Mouse (Mus musculus) midbrain, embryonic 16.5 days (tissue): ENCODE data around the gene Dctpp1. TPM values are rescaled to one million over a fixed set of nuclear protein-coding genes. Genes with fewer than 3 reads are reported as not detected.
A peak's percentile ranks its signal among the peaks of the same experiment; 100 is the strongest.

ENCODE experiments used
- ATAC-seq: fragments of 200-750 bp; cut with Nextera tagmentation; 2 replicates; pipeline ENCODE4 v1.8.0; 2017; ENCODE audit warnings: moderate TSS enrichment
- H3K27ac ChIP-seq: fragments of 300-500 bp; sonication (generic); 2 replicates; pipeline ENCODE4 v1.5.1; 2014; ENCODE audit warnings: mild to moderate bottlenecking, low read length, mixed read lengths
- H3K27me3 ChIP-seq: fragments of 300-500 bp; sonication (generic); 2 replicates; pipeline ENCODE4 v1.6.1; 2014; ENCODE audit warnings: low read depth, low read length, mixed read lengths; ENCODE audit not compliant: control insufficient read depth, insufficient read depth
- H3K36me3 ChIP-seq: fragments of 300-500 bp; sonication (generic); 2 replicates; pipeline ENCODE4 v1.6.1; 2014; ENCODE audit warnings: mild to moderate bottlenecking, low read length, moderate library complexity, mixed read lengths; ENCODE audit not compliant: control insufficient read depth, insufficient read depth
- H3K4me1 ChIP-seq: fragments of 300-500 bp; sonication (generic); 2 replicates; pipeline ENCODE4 v1.6.1; 2014; ENCODE audit warnings: mild to moderate bottlenecking, low read length, mixed read lengths; ENCODE audit not compliant: control insufficient read depth, insufficient read depth
- H3K4me2 ChIP-seq: fragments of 300-500 bp; sonication (generic); 2 replicates; pipeline ENCODE4 v1.6.1; 2014; ENCODE audit warnings: mild to moderate bottlenecking, low read length, mixed read lengths
- H3K4me3 ChIP-seq: fragments of 300-500 bp; sonication (generic); 2 replicates; pipeline ENCODE4 v1.5.1; 2014; ENCODE audit warnings: low read depth, mild to moderate bottlenecking, low read length, moderate library complexity, mixed read lengths
- H3K9ac ChIP-seq: fragments of 300-500 bp; sonication (generic); 2 replicates; pipeline ENCODE4 v1.6.1; 2014; ENCODE audit warnings: low read depth, low read length, mixed read lengths
- H3K9me3 ChIP-seq: fragments of 300-500 bp; sonication (generic); replicated peaks from 2 replicates; pipeline ENCODE4 v1.6.1; 2014; ENCODE audit warnings: mild to moderate bottlenecking, low read length, mixed read lengths; ENCODE audit not compliant: control insufficient read depth, poor library complexity, severe bottlenecking
- WGBS: fragments of 180-500 bp; shearing (Covaris S2); extraction: QIAGEN DNeasy Blood & Tissue Kit; methylation state at CpG from one replicate; pipeline ENCODE4 v1.1.7; 2014; 5-methylcytosine and 5-hydroxymethylcytosine counted together
- polyA plus RNA-seq: library from polyadenylated mRNA; unstranded; fragments of >200 nt; fragmentation: Nextera tagmentation; extraction: Ambion mirVana; gene quantifications from 2 replicates; pipeline ENCODE4 v1.2.1, GENCODE M21; 2015

Dctpp1 gene
- polyA plus RNA-seq, 1 experiment from 2014 or later = 120 TPM

GRCm38 (mm10) chr7:127289306-127289705 is 28.8 kb upstream of the Dctpp1 start:
- ATAC-seq = no peak
- H3K4me1 ChIP-seq = no peaks in the 10 kb centered on the region
- H3K4me2 ChIP-seq = no peak overlapping the region
- no peak overlapping the region for H3K4me3 ChIP-seq
- no peaks in the 10 kb centered on the region for H3K36me3 ChIP-seq
- H3K27me3 ChIP-seq = no peaks in the 10 kb centered on the region
- H3K9me3 ChIP-seq = no peaks in the 10 kb centered on the region; the same call in 1 of the 2 replicates
- H3K9ac ChIP-seq = no peak overlapping the region
- 81% methylated on average over 2 of the region's 2 CpGs for WGBS
- no peak overlapping the region for H3K27ac ChIP-seq

- ATAC-seq = no peak
- H3K4me1 ChIP-seq = no peaks in the 10 kb centered on the region
- H3K9me3 ChIP-seq = no peaks in the 10 kb centered on the region; the same call in 1 of the 2 replicates
- H3K27ac ChIP-seq = no peak overlapping the region
- no peak overlapping the region for H3K9ac ChIP-seq
- H3K4me3 ChIP-seq = no peak overlapping the region
- no peaks in the 10 kb centered on the region for H3K27me3 ChIP-seq
- H3K36me3 ChIP-seq = no peaks in the 10 kb centered on the region
- H3K4me2 ChIP-seq = no peak overlapping the region
- WGBS = 80% methylated on average over 1 of the region's 1 CpGs
Observed at GRCm38 (mm10) chr7:127287940-127288339, 27.4 kb upstream of the Dctpp1 start.

DNA sequence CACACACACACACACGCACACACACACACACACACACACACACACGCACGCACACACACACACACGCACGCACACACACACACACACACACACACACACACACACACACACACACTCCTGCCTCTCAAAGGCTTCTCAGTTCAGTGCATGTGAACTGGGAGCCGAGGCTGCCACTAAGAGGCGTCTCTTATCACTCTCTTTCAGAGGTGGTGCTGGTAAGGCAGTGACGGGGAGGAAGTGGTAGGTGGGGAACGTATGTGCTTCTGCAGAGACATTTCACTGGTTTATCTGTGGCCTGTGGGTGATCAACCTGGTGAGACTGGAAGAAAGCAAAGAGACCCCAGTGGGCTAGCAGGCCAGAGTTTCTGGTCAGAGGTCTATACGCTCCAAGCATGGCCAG is 24.6 kb upstream of the Dctpp1 start:
- Histone ChIP-seq H3K27me3 (no peaks in the 10 kb centered on the region), H3K36me3 (no peaks in the 10 kb centered on the region), H3K4me1 (no peaks in the 10 kb centered on the region), H3K27ac (no peak overlapping the region), H3K4me2 (no peak overlapping the region), H3K4me3 (no peak overlapping the region), H3K9ac (no peak overlapping the region), H3K9me3 (no peaks in the 10 kb centered on the region; the same call in 1 of the 2 replicates)
- WGBS = 85% methylated on average over 6 of the region's 10 CpGs
- no peak for ATAC-seq

GRCm38 (mm10) chr7:127282190-127282589 is 21.7 kb upstream of the Dctpp1 start:
- no peaks in the 10 kb centered on the region for H3K36me3 ChIP-seq
- H3K4me3 ChIP-seq = no peak overlapping the region
- no peak overlapping the region for H3K27ac ChIP-seq
- no peak for ATAC-seq
- no peaks in the 10 kb centered on the region for H3K4me1 ChIP-seq
- H3K9me3 ChIP-seq = no peaks in the 10 kb centered on the region
- WGBS = 72% methylated on average over 2 of the region's 2 CpGs
- no peaks in the 10 kb centered on the region for H3K27me3 ChIP-seq
- H3K4me2 ChIP-seq = no peak overlapping the region
- no peak overlapping the region for H3K9ac ChIP-seq

- Histone ChIP-seq H3K9ac (no peak overlapping the region), H3K9me3 (no peaks in the 10 kb centered on the region), H3K36me3 (no peaks in the 10 kb centered on the region), H3K4me1 (no peaks in the 10 kb centered on the region), H3K27me3 (no peaks in the 10 kb centered on the region), H3K4me2 (no peak overlapping the region), H3K4me3 (no peak overlapping the region), H3K27ac (no peak overlapping the region)
- WGBS = 83% methylated on average over 4 of the region's 4 CpGs
- ATAC-seq = no peak
Observed at GRCm38 (mm10) chr7:127281114-127281513, 20.6 kb upstream of the Dctpp1 start.

GRCm38 (mm10) chr7:127280092-127280491 is 19.6 kb upstream of the Dctpp1 start:
- 84% methylated on average over 3 of the region's 3 CpGs for WGBS

DNA sequence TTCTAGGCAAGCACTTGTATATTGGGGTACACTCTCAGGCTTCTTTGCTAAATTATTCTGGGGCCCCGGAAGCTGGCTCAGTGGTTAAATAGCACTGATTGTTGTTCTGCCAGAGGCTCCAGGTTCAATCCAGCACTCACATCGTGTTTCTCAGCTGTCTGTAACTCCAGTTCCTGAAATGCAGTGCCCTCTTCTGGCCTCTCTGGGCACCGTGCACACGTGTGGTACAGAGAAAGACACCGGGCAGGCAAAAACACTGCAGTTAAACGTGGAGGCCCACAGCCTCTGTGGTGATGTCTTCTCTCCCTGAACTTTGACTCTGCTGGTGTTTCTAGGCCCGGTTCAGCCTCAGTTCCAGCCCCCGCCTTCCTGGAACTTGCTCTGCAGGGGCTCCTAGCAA is 17.8 kb upstream of the Dctpp1 start:
- Histone ChIP-seq H3K4me3 (no peak overlapping the region), H3K4me2 (no peak overlapping the region), H3K27me3 (no peaks in the 10 kb centered on the region), H3K4me1 (peaks cover 3% of the 10 kb centered on the region; the same call in 1 of the 2 replicates), H3K9me3 (no peaks in the 10 kb centered on the region), H3K27ac (no peak overlapping the region), H3K36me3 (no peaks in the 10 kb centered on the region), H3K9ac (no peak overlapping the region)
- ATAC-seq = no peak
- 20% methylated on average over 8 of the region's 8 CpGs for WGBS

More at GRCm38 (mm10) chr7:127280092-127280491, 19.6 kb upstream of the Dctpp1 start:
- Histone ChIP-seq H3K27me3 (no peaks in the 10 kb centered on the region), H3K4me3 (no peak overlapping the region), H3K4me1 (no peaks in the 10 kb centered on the region), H3K9ac (no peak overlapping the region), H3K36me3 (no peaks in the 10 kb centered on the region), H3K4me2 (no peak overlapping the region), H3K27ac (no peak overlapping the region), H3K9me3 (no peaks in the 10 kb centered on the region)
- ATAC-seq = no peak

DNA sequence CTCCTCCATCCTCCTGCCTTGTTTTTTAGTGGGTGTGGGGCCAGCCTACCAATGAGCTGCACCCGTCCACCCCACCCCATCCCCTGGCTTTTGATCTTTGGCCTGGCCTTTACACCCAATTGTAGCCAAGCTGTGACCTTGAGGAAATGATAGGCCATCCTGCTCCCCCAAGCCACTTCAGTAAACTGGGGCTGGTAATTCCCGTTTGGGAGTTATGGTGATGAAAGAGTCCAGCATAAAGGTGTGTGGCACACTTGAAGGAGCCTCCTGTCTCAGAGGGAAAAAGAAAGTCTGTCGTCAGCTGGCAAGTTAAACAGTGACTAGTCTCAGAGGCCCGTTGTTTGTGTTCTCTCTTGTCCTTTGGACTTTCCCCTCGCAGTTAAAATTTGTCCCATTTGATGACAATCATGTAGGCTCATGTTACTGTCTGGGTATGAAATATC is 16.0 kb upstream of the Dctpp1 start:
- peaks cover 16% of the 10 kb centered on the region for H3K4me1 ChIP-seq
- H3K27ac ChIP-seq = no peak overlapping the region
- H3K9ac ChIP-seq = no peak overlapping the region
- no peaks in the 10 kb centered on the region for H3K27me3 ChIP-seq
- no peaks in the 10 kb centered on the region for H3K9me3 ChIP-seq
- no peak overlapping the region for H3K4me2 ChIP-seq
- H3K4me3 ChIP-seq = no peak overlapping the region
- ATAC-seq = no peak
- H3K36me3 ChIP-seq = no peaks in the 10 kb centered on the region
- 80% methylated on average over 5 of the region's 5 CpGs for WGBS

- Histone ChIP-seq H3K27me3 (no peaks in the 10 kb centered on the region), H3K9ac (peak within 1 kb of the TSS; percentile 86), H3K4me1 (peaks cover 18% of the 10 kb centered on the region), H3K4me2 (peak within 1 kb of the TSS; percentile 95), H3K4me3 (peak within 1 kb of the TSS; percentile 73), H3K27ac (peak within 1 kb of the TSS; percentile 89), H3K36me3 (peaks cover under 1% of the 10 kb centered on the region), H3K9me3 (no peaks in the 10 kb centered on the region)
- 3% methylated on average over 39 of the region's 39 CpGs for WGBS
- ATAC-seq = peak; percentile 94
Observed at GRCm38 (mm10) chr7:127273925-127274789, 13.6 kb upstream of the Dctpp1 start, which contains the start of gene Sephs2. Gene Sephs2 (minus strand): TSS chr7:127274055.
